Mouse (Mus musculus): ENCODE results near the gene Gbp5.
"Not testable (repeated sequence)": the region's sequence is repeated elsewhere in the genome, so short reads cannot be mapped to it uniquely, and the experiment has no call there.

Gene Gbp5

GRCm38 (mm10) chr3:142535667-142536066, 41.9 kb downstream of the Gbp5 start:
- in situ Hi-C loops (cut with MseI, MboI) = no loop called here

GRCm38 (mm10) chr3:142541391-142541790, 47.6 kb downstream of the Gbp5 start:
- in situ Hi-C loops (cut with MseI, MboI) = no loop called here

- in situ Hi-C loops (cut with MseI, MboI) = not testable (repeated sequence)
Measured at GRCm38 (mm10) chr3:142542776-142543175, 49.0 kb downstream of the Gbp5 start.

- in situ Hi-C loops (cut with MseI, MboI) = no loop called here
Measured at GRCm38 (mm10) chr3:142546690-142547089, 52.9 kb downstream of the Gbp5 start.

- in situ Hi-C loops (cut with MseI, MboI) = no loop called here
Measured at GRCm38 (mm10) chr3:142550052-142550676, 56.4 kb downstream of the Gbp5 start.

GRCm38 (mm10) chr3:142554601-142555000, 60.8 kb downstream of the Gbp5 start:
- in situ Hi-C loops (cut with MseI, MboI) = no loop called here

GRCm38 (mm10) chr3:142555623-142556022, 61.8 kb downstream of the Gbp5 start:
- in situ Hi-C loops (cut with MseI, MboI) = loop anchor here in 1 of 2 experiments (5.0 kb wide), 1 partner anchor 63 kb away; the partner anchor contains the start of gene Gbp5

GRCm38 (mm10) chr3:142559632-142560228, 66.0 kb downstream of the Gbp5 start, which contains the start of gene Gbp3:
TSS of gene Gbp3 (plus strand) at chr3:142560026.
- in situ Hi-C loops (cut with MseI, MboI) = loop anchor here (5.0 to 10.0 kb wide), 2 partner anchors 65 to 67 kb away; partner anchors contain the start of gene Gbp5 (in 2 of the 2)

GRCm38 (mm10) chr3:142560296-142560948, 66.6 kb downstream of the Gbp5 start:
- in situ Hi-C loops (cut with MseI, MboI) = loop anchor here in 1 of 2 experiments (10.0 kb wide), 1 partner anchor 66 kb away; the partner anchor contains the start of gene Gbp5

- in situ Hi-C loops (cut with MseI, MboI) = loop anchor here in 1 of 2 experiments (10.0 kb wide), 1 partner anchor 66 kb away; the partner anchor contains the start of gene Gbp5
Measured at GRCm38 (mm10) chr3:142561045-142561646, 67.4 kb downstream of the Gbp5 start.

- in situ Hi-C loops (cut with MseI, MboI) = loop anchor here in 1 of 2 experiments (10.0 kb wide), 1 partner anchor 67 kb away; the partner anchor contains the start of gene Gbp5
Measured at GRCm38 (mm10) chr3:142561666-142562065, 67.9 kb downstream of the Gbp5 start.

- in situ Hi-C loops (cut with MseI, MboI) = loop anchor here in 1 of 2 experiments (10.0 kb wide), 1 partner anchor 73 kb away; the partner anchor contains the start of gene Gbp5
Measured at GRCm38 (mm10) chr3:142567490-142567889, 73.7 kb downstream of the Gbp5 start.

GRCm38 (mm10) chr3:142570738-142571137, 77.0 kb downstream of the Gbp5 start:
- in situ Hi-C loops (cut with MseI, MboI) = no loop called here
